Mouse (Mus musculus): ENCODE measurements around the gene Nkapd1. TPM values are rescaled to one million over a fixed set of nuclear protein-coding genes. Genes with fewer than 3 reads are reported as not detected.

The Nkapd1 gene
- 14.4 and 19.0 TPM in 2 replicates for polyA plus RNA-seq (2012; ENCODE audit: insufficient read depth, insufficient read length, missing spikeins)

GRCm38 (mm10) chr9:50616766-50617603 lies at the start of gene Nkapd1, which contains the start of gene Pih1d2:
Gene Nkapd1, minus strand, starts transcription at chr9:50617464.
Gene Pih1d2, plus strand, starts transcription at chr9:50617321.
- peak within 1 kb of the TSS; percentile 80 for H3K4me3 ChIP-seq (ENCODE audit: insufficient read depth, low read length)
- TF ChIP-seq POLR2A (IDR thresholded peaks at IDR 0.05; ENCODE audit: borderline replicate concordance, low read depth, low read length), result 0 out of 2 replicates have a peak, but pooled peaks have one; percentile 49
- no peak for TF ChIP-seq CTCF (IDR thresholded peaks at IDR 0.05; ENCODE audit: low read depth, low read length)
- peaks cover 4% of the 10 kb centered on the region for H3K4me1 ChIP-seq (ENCODE audit: control insufficient read depth, insufficient read depth, low read length)
- peak within 1 kb of the TSS; percentile 84 for H3K27ac ChIP-seq (ENCODE audit: insufficient read depth, low read depth, low read length)

GRCm38 (mm10) chr9:50666442-50666841 lies 49.2 kb upstream of the Nkapd1 start:
- Histone ChIP-seq H3K4me3 (ENCODE audit: insufficient read depth, low read length) (no peak overlapping the region), H3K4me1 (ENCODE audit: control insufficient read depth, insufficient read depth, low read length) (no peaks in the 10 kb centered on the region), H3K27ac (ENCODE audit: insufficient read depth, low read depth, low read length) (no peak overlapping the region)
- TF ChIP-seq POLR2A (IDR thresholded peaks at IDR 0.05; ENCODE audit: borderline replicate concordance, low read depth, low read length) (no peak), CTCF (IDR thresholded peaks at IDR 0.05; ENCODE audit: low read depth, low read length) (no peak)

- H3K27ac ChIP-seq (ENCODE audit: insufficient read depth, low read depth, low read length), result no peak overlapping the region
- H3K4me1 ChIP-seq (ENCODE audit: control insufficient read depth, insufficient read depth, low read length), result peaks cover 4% of the 10 kb centered on the region
- no peak overlapping the region for H3K4me3 ChIP-seq (ENCODE audit: insufficient read depth, low read length)
- TF ChIP-seq CTCF (IDR thresholded peaks at IDR 0.05; ENCODE audit: low read depth, low read length), result no peak
- TF ChIP-seq POLR2A (IDR thresholded peaks at IDR 0.05; ENCODE audit: borderline replicate concordance, low read depth, low read length), result no peak
These were observed 47.6 kb upstream of the Nkapd1 start for GRCm38 (mm10) chr9:50664826-50665225.

DNA sequence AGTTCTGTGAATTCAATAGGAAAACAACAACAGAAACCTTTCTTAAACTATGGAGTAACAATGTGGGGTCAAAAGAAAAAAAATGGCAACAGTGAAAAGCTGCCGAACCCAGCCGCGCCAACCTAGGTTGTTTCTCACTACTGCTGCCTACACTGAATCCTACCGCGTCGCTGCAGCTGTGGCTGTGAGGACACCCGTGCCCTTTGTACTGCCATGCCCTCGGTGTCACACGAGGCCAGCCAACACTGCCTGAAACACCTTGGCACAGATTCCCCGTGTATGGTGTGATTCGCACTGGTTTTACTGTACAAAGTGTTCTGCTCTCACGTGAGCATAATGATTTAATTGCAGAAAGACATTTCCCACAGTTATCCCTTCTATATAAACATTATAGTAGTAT lies 43.2 kb upstream of the Nkapd1 start:
- TF ChIP-seq POLR2A (IDR thresholded peaks at IDR 0.05; ENCODE audit: borderline replicate concordance, low read depth, low read length) (no peak), CTCF (IDR thresholded peaks at IDR 0.05; ENCODE audit: low read depth, low read length) (no peak)
- Histone ChIP-seq H3K4me3 (ENCODE audit: insufficient read depth, low read length) (peak overlapping the region; percentile 84), H3K27ac (ENCODE audit: insufficient read depth, low read depth, low read length) (no peak overlapping the region), H3K4me1 (ENCODE audit: control insufficient read depth, insufficient read depth, low read length) (peaks cover 8% of the 10 kb centered on the region)

DNA sequence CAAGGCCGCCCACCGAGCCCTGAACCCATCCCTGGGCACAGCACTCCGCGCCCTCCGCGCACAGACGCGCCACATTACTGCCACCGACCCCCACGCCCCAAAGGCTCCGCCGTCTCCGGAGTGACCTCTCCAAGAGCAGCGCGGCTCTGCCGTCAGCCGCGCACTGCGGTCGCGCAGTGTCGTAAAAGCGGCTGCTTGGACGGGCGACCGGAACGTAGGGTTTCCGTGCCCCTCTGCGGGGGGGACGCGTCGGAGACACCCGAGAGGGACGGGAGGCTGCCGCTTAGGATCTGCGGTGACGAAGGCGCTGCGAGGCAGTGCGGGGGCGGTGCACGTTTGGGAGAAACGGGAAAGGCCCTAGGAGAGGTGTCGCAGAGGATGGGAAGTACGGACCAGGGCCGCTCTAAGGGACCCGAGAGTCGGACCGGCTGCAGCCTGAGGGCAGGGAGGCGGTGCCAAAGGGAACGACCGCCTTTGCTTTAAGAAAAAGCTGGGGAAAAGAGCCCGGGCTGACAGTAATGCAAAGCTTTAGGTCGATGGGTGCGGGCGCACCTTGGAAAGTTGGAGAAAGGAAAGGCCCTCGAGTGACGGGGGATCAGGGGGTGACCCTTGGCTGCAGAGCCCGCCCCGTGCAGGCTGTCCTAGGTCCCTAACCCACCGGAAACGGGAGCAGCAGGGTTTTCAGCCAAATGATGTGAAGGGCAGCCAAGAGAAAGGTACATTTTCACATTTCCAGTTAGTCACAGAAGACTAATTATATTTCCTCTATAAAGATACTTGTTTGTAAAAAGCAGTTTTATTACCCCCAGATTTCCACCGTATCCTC lies 42.3 kb upstream of the Nkapd1 start, which contains the start of gene Dlat:
Gene Dlat (minus strand): TSS at position 389 of the 826 bp plus-strand sequence.
- Histone ChIP-seq H3K27ac (ENCODE audit: insufficient read depth, low read depth, low read length) (peak within 1 kb of the TSS; percentile 53), H3K4me1 (ENCODE audit: control insufficient read depth, insufficient read depth, low read length) (peaks cover 8% of the 10 kb centered on the region), H3K4me3 (ENCODE audit: insufficient read depth, low read length) (peak within 1 kb of the TSS; percentile 84)
- TF ChIP-seq POLR2A (IDR thresholded peaks at IDR 0.05; ENCODE audit: borderline replicate concordance, low read depth, low read length), result peak; percentile 11; the same call in 1 of the 2 replicates
- TF ChIP-seq CTCF (IDR thresholded peaks at IDR 0.05; ENCODE audit: low read depth, low read length), result no peak

DNA sequence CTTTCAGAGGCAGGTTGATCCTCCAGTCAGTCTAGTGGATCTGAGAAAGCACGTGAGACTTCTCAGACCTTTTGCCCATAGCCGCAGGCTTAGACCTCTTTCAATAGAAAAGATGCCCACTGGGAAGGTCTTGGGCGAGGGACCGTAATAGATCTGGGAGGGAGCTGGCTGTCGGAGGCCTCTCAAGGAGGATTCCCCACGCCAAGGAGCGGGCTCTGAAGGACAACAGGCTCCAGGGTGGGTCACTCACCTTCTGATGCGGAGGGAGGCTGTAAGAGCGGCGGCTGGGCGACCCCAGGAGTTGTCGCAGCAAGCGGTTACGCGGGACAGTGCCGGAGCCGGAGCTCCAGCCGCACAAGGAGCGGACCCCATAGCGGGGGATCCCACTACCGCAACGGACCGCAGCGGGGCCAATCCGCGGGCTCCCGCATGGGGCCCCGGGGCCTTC lies 41.7 kb upstream of the Nkapd1 start:
- Histone ChIP-seq H3K27ac (ENCODE audit: insufficient read depth, low read depth, low read length) (no peak overlapping the region), H3K4me3 (ENCODE audit: insufficient read depth, low read length) (peak overlapping the region; percentile 84)
- no peak for TF ChIP-seq CTCF (IDR thresholded peaks at IDR 0.05; ENCODE audit: low read depth, low read length)
- TF ChIP-seq POLR2A (IDR thresholded peaks at IDR 0.05; ENCODE audit: borderline replicate concordance, low read depth, low read length), result no peak

GRCm38 (mm10) chr9:50658391-50658790 lies 41.1 kb upstream of the Nkapd1 start:
- Histone ChIP-seq H3K4me3 (ENCODE audit: insufficient read depth, low read length) (peak overlapping the region; percentile 84), H3K4me1 (ENCODE audit: control insufficient read depth, insufficient read depth, low read length) (peaks cover 8% of the 10 kb centered on the region), H3K27ac (ENCODE audit: insufficient read depth, low read depth, low read length) (no peak overlapping the region)
- TF ChIP-seq POLR2A (IDR thresholded peaks at IDR 0.05; ENCODE audit: borderline replicate concordance, low read depth, low read length) (no peak), CTCF (IDR thresholded peaks at IDR 0.05; ENCODE audit: low read depth, low read length) (no peak)

More for the DNA sequence above, 41.7 kb upstream of the Nkapd1 start:
- peaks cover 8% of the 10 kb centered on the region for H3K4me1 ChIP-seq (ENCODE audit: control insufficient read depth, insufficient read depth, low read length)

DNA sequence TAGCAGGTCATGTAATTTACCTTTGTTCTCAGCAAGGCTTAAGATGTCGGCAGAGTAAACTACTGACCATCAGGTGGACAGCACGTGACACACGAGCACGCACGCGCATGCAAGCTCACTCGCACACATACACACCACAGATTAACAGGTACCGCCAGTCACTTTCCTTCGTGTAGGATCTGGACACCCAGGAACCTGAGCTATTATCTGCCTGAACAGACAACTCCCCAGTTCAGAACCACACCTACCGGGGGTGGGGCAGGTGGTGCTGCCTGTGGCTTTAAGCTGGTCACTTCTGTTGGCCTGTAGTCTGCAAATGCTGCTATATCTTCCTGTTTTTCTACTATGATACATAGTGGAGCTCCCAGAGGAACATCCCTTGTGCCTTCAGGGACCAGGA lies 33.2 kb upstream of the Nkapd1 start:
- Histone ChIP-seq H3K4me3 (ENCODE audit: insufficient read depth, low read length) (no peak overlapping the region), H3K27ac (ENCODE audit: insufficient read depth, low read depth, low read length) (no peak overlapping the region), H3K4me1 (ENCODE audit: control insufficient read depth, insufficient read depth, low read length) (peaks cover 8% of the 10 kb centered on the region)
- TF ChIP-seq POLR2A (IDR thresholded peaks at IDR 0.05; ENCODE audit: borderline replicate concordance, low read depth, low read length), result no peak
- no peak for TF ChIP-seq CTCF (IDR thresholded peaks at IDR 0.05; ENCODE audit: low read depth, low read length)

GRCm38 (mm10) chr9:50646826-50647370 lies 29.6 kb upstream of the Nkapd1 start:
- H3K27ac ChIP-seq (ENCODE audit: insufficient read depth, low read depth, low read length), result no peak overlapping the region
- no peak overlapping the region for H3K4me3 ChIP-seq (ENCODE audit: insufficient read depth, low read length)
- TF ChIP-seq CTCF (IDR thresholded peaks at IDR 0.05; ENCODE audit: low read depth, low read length) (no peak), POLR2A (IDR thresholded peaks at IDR 0.05; ENCODE audit: borderline replicate concordance, low read depth, low read length) (no peak)
- H3K4me1 ChIP-seq (ENCODE audit: control insufficient read depth, insufficient read depth, low read length), result no peaks in the 10 kb centered on the region

Data from bone marrow macrophage, adult 2 months (primary cell).